Mouse (Mus musculus) cerebellum, postnatal 10 days (tissue): ENCODE measurements around the gene Lyrm4.
"Not testable (repeated sequence)": the region's sequence is repeated elsewhere in the genome, so short reads cannot be mapped to it uniquely, and the experiment has no call there.

ENCODE experiments used
- DNase-seq, 2 experiments: peaks; one replicate each; pipeline ENCODE4 v3.0.0; 2021; ENCODE audit warnings: mixed read lengths in 2 of 2

The Lyrm4 gene

GRCm38 (mm10) chr13:35991185-35991584 is 126.1 kb downstream of the Lyrm4 start:
- not testable (repeated sequence) for DNase-seq

- DNase-seq, result peak in 1 of 2 experiments; percentile 12
These were observed 128.0 kb downstream of the Lyrm4 start for GRCm38 (mm10) chr13:35989329-35989728.

- DNase-seq, result no peak
These were observed 134.3 kb downstream of the Lyrm4 start for GRCm38 (mm10) chr13:35982985-35983384.

GRCm38 (mm10) chr13:35980471-35980870 is 136.9 kb downstream of the Lyrm4 start:
- DNase-seq, result no peak

DNA sequence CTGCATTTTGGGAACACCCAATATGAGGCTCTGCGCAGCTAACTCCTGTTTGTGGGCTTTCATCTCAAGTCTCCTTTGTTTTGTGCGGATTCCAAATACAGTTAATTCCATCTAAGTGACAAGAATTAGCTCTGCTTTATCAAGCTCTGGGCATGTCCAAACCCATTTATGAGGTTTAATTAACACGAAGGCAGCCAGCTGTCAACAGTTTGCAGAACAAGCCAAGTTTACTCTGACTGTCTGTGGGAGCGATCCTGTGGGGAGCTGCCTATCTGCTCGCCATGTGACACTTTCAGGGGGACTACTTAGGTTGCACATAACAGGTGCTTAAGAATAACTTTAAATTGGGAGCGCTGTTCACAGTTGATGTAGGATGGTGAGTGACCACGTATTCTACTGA is 140.4 kb downstream of the Lyrm4 start:
- peak in 1 of 2 experiments; percentile 10 for DNase-seq

DNA sequence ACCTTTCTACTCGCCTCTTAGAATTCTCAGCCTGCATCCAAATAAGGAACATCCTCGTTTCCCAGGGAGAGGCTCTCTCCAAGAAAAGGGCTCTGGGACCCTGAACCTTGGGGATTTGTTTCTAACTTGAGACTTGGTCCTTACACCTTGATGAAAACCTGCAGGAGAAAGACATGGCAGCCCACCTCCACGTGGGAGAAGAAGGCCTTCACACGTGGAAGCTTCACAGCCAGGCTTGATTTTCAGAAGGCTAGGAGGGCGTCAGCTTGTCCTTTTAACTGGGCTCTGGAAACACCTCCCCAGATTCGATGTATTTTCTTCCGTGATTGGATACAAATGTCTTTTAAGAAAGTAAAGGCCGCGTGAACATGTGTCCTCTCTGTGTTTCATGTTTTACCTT is 147.5 kb downstream of the Lyrm4 start:
- no peak for DNase-seq

DNA sequence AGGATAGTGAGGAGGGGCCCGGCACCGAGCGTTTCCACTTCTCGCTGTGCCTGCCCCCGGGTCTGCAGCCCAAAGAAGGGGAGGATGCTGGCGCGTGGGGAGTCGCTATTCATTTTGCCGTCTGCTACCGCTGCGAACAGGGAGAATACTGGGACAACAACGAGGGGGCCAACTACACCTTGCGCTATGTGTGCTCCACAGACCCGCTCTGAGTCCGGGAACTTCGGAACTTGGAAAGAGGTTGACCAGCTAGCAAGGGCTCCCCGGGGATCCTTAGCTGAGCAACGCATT is 147.9 kb downstream of the Lyrm4 start:
- DNase-seq, result peak; percentile 19 to 20

GRCm38 (mm10) chr13:35968719-35969430 is 148.5 kb downstream of the Lyrm4 start:
- DNase-seq, result peak; percentile 41 to 51

- peak in 1 of 2 experiments; percentile 29 for DNase-seq
These were observed 149.1 kb downstream of the Lyrm4 start for GRCm38 (mm10) chr13:35968131-35968718.

DNA sequence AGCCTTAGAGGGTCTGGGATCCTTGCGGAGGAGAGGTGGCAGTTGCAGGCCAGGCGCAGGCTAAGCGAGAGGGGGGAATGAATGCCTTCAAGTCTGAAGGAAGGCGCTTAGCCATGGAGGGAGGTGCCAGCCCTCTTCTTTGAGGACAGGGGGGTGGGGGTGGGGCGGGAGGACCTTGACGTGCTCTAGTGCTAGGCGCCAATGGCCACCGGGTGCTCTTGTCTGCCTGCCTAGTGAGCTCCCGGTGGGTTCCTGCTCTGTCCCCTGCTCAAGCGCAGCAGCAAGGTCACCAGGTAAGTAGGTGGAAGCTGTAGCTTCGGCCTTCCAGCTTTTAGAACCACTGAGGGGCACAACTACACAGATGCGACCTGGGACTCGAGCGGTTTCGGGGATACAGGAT is 149.6 kb downstream of the Lyrm4 start:
- peak in 1 of 2 experiments; percentile 9 for DNase-seq

- DNase-seq, result no peak
These were observed 153.7 kb downstream of the Lyrm4 start for GRCm38 (mm10) chr13:35963583-35963982.

DNA sequence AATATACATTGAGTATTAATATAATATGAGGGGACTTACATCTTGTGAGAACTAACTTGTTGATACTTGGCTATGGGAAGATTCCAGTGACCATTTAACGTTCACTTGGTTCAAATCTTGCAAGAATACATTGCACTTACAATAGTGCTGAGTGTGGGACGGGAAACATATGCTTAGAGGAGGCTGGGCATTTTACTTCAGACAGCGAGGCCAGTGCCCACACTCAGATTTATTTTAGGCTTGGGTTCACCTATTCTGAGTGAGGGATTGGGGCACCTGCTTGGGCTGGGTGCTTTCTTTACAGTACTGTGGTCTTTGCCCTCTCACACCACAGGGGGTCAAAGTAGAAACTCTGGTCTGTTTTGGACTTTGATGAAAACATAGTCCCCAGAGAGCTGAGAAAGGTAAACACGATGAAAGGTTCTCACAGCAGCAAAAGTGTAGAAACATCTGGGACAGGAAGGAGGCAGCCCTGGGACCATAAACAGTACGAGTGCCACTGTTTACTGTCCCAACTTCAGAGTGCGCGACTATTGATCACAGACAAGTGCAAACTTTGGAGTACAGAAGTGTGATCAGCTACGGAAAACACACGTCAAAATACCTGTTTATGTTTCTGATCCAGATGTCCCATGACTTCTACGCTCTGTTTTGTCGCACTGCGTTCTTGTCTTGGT is 157.8 kb downstream of the Lyrm4 start:
- no peak for DNase-seq

- no peak for DNase-seq
These were observed 158.8 kb downstream of the Lyrm4 start, which contains the start of gene Ppp1r3g for GRCm38 (mm10) chr13:35958539-35958938. TSS of gene Ppp1r3g (plus strand) at chr13:35958839.

- DNase-seq, result no peak
These were observed 167.4 kb downstream of the Lyrm4 start for GRCm38 (mm10) chr13:35949814-35950455.

- peak; percentile 87 to 90 for DNase-seq
These were observed 169.8 kb downstream of the Lyrm4 start for GRCm38 (mm10) chr13:35947354-35948000.

GRCm38 (mm10) chr13:35946659-35947353 is 170.5 kb downstream of the Lyrm4 start:
- no peak for DNase-seq

DNA sequence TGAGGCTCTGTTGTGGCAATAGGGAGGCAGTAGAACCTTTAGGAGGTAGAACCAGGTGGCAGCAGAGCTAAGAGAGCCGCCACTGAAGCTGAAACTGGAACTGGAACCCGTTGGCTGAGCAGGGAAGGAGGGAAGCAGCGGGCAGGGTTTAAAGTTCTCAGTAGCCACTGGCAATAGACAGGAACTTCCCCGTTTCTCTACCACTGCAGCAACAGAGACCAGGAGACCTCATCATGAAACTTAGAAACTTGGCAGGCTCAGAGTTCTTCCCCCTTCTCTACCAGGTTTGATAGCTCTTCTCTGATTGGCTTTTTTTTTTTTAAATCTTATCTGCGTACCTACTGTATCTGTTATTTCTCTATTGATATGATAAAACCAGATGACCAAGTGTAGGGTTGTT is 176.4 kb downstream of the Lyrm4 start:
- DNase-seq, result no peak

- DNase-seq, result no peak
These were observed 177.3 kb downstream of the Lyrm4 start for GRCm38 (mm10) chr13:35939871-35940665.

DNA sequence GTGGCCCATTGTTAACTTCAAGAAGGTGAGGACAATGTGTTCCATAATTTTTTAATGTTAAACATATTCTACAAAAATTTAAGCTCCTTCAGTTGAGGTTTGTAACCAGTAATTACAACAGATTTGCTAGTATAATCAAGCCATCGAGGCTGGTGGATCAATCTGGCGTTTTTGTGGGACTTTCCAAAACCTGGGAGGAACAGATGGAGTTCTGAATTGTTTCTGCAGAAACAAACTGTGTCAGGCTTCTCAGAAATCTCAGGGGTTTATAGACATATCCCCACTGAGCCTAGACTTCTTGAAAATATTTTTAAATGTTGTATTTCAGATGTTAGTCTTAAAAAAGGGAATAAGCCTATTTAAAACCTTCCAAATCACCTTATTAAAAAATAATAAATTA is 179.3 kb downstream of the Lyrm4 start:
- peak; percentile 17 to 32 for DNase-seq
